Mouse (Mus musculus) midbrain, embryonic 16.5 days (tissue): ENCODE results near the gene 1700017B05Rik. TPM values are rescaled to one million over a fixed set of nuclear protein-coding genes. Genes with fewer than 3 reads are reported as not detected.

Experiments used
- ATAC-seq: fragments of 200-750 bp; cut with Nextera tagmentation; 2 replicates; pipeline ENCODE4 v1.8.0; 2017; ENCODE audit warnings: moderate TSS enrichment
- H3K27ac ChIP-seq: fragments of 300-500 bp; sonication (generic); 2 replicates; pipeline ENCODE4 v1.5.1; 2014; ENCODE audit warnings: mild to moderate bottlenecking, low read length, mixed read lengths
- H3K27me3 ChIP-seq: fragments of 300-500 bp; sonication (generic); 2 replicates; pipeline ENCODE4 v1.6.1; 2014; ENCODE audit warnings: low read depth, low read length, mixed read lengths; ENCODE audit not compliant: control insufficient read depth, insufficient read depth
- H3K36me3 ChIP-seq: fragments of 300-500 bp; sonication (generic); 2 replicates; pipeline ENCODE4 v1.6.1; 2014; ENCODE audit warnings: mild to moderate bottlenecking, low read length, moderate library complexity, mixed read lengths; ENCODE audit not compliant: control insufficient read depth, insufficient read depth
- H3K4me1 ChIP-seq: fragments of 300-500 bp; sonication (generic); 2 replicates; pipeline ENCODE4 v1.6.1; 2014; ENCODE audit warnings: mild to moderate bottlenecking, low read length, mixed read lengths; ENCODE audit not compliant: control insufficient read depth, insufficient read depth
- H3K4me2 ChIP-seq: fragments of 300-500 bp; sonication (generic); 2 replicates; pipeline ENCODE4 v1.6.1; 2014; ENCODE audit warnings: mild to moderate bottlenecking, low read length, mixed read lengths
- H3K4me3 ChIP-seq: fragments of 300-500 bp; sonication (generic); 2 replicates; pipeline ENCODE4 v1.5.1; 2014; ENCODE audit warnings: low read depth, mild to moderate bottlenecking, low read length, moderate library complexity, mixed read lengths
- H3K9ac ChIP-seq: fragments of 300-500 bp; sonication (generic); 2 replicates; pipeline ENCODE4 v1.6.1; 2014; ENCODE audit warnings: low read depth, low read length, mixed read lengths
- H3K9me3 ChIP-seq: fragments of 300-500 bp; sonication (generic); replicated peaks from 2 replicates; pipeline ENCODE4 v1.6.1; 2014; ENCODE audit warnings: mild to moderate bottlenecking, low read length, mixed read lengths; ENCODE audit not compliant: control insufficient read depth, poor library complexity, severe bottlenecking
- WGBS: fragments of 180-500 bp; shearing (Covaris S2); extraction: QIAGEN DNeasy Blood & Tissue Kit; methylation state at CpG from one replicate; pipeline ENCODE4 v1.1.7; 2014; 5-methylcytosine and 5-hydroxymethylcytosine counted together
- polyA plus RNA-seq: library from polyadenylated mRNA; unstranded; fragments of >200 nt; fragmentation: Nextera tagmentation; extraction: Ambion mirVana; gene quantifications from 2 replicates; pipeline ENCODE4 v1.2.1, GENCODE M21; 2015

The 1700017B05Rik gene
- polyA plus RNA-seq, 1 experiment from 2014 or later = 4.2 TPM

- Histone ChIP-seq H3K9me3 (no peaks in the 10 kb centered on the region), H3K4me2 (no peak overlapping the region), H3K9ac (no peak overlapping the region), H3K36me3 (no peaks in the 10 kb centered on the region), H3K27ac (no peak overlapping the region), H3K27me3 (no peaks in the 10 kb centered on the region), H3K4me1 (peaks cover 4% of the 10 kb centered on the region; the same call in 1 of the 2 replicates), H3K4me3 (no peak overlapping the region)
- no peak for ATAC-seq
- WGBS = 94% methylated on average over 20 of the region's 20 CpGs
Measured at GRCm38 (mm10) chr9:57256309-57256708, 6.1 kb downstream of the 1700017B05Rik start.

DNA sequence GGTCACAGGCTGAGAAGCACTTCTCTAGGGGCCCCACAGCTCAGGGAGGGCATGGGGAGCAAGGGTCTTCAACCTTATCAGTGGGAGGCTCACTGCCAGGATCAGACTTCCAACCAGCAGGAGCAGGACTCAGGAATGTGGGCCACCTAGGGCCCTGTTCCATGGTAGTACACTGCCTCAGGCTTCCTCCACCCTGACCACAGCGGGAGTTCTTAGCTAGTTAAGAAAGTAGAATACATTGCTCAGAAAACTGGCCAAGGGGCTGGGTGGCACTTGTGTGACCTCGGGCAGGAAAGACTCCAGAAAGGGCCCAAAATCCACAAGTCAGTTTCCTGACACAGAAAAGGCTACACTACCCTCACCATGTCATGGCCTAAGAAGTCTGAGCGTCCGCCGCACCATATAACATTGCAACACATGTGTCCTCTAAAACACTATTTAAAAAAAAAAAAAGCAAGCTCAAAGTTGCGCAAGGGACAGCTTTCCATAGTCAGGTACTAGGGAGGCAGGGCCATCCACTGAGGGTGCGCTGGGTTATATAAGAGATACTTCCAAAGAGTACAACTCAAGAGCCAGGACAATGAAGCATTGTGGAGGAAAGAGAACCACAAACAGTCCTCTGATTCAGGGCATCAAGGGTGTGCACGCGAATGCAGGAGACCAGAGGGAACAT is 7.5 kb downstream of the 1700017B05Rik start:
- H3K4me2 ChIP-seq = no peak overlapping the region
- no peaks in the 10 kb centered on the region for H3K4me1 ChIP-seq
- no peaks in the 10 kb centered on the region for H3K27me3 ChIP-seq
- 90% methylated on average over 9 of the region's 9 CpGs for WGBS
- H3K4me3 ChIP-seq = no peak overlapping the region
- no peaks in the 10 kb centered on the region for H3K9me3 ChIP-seq
- ATAC-seq = no peak
- no peaks in the 10 kb centered on the region for H3K36me3 ChIP-seq
- no peak overlapping the region for H3K27ac ChIP-seq
- H3K9ac ChIP-seq = no peak overlapping the region

DNA sequence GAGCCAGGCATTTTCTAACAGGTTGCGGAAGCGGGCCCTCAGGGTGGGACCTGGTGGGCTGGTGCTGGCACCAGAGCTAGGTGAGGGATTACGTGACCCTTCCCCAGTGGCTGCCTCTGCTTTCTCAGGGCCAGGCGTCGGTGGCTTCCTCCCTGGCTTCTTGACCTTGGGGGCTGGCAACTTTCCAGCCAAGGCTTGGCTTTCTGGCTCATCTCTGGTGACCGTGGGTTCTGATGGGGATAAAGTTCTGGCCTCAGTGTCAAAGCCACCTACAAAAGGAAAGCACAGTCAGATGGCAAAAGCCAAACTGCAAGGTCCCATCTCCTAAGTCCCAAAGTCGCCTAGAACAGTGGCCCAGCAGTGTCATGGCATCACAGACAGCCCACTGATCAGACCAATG is 8.4 kb downstream of the 1700017B05Rik start:
- H3K27me3 ChIP-seq = no peaks in the 10 kb centered on the region
- no peaks in the 10 kb centered on the region for H3K9me3 ChIP-seq
- H3K27ac ChIP-seq = no peak overlapping the region
- no peak overlapping the region for H3K4me2 ChIP-seq
- H3K9ac ChIP-seq = no peak overlapping the region
- WGBS = 91% methylated on average over 7 of the region's 7 CpGs
- no peak for ATAC-seq
- H3K4me3 ChIP-seq = no peak overlapping the region
- no peaks in the 10 kb centered on the region for H3K36me3 ChIP-seq
- no peaks in the 10 kb centered on the region for H3K4me1 ChIP-seq

GRCm38 (mm10) chr9:57251139-57251538 is 11.3 kb downstream of the 1700017B05Rik start:
- Histone ChIP-seq H3K27ac (no peak overlapping the region), H3K4me1 (no peaks in the 10 kb centered on the region), H3K4me2 (no peak overlapping the region), H3K4me3 (no peak overlapping the region), H3K9ac (no peak overlapping the region), H3K27me3 (no peaks in the 10 kb centered on the region), H3K36me3 (no peaks in the 10 kb centered on the region), H3K9me3 (no peaks in the 10 kb centered on the region)
- no peak for ATAC-seq
- 92% methylated on average over 2 of the region's 2 CpGs for WGBS

DNA sequence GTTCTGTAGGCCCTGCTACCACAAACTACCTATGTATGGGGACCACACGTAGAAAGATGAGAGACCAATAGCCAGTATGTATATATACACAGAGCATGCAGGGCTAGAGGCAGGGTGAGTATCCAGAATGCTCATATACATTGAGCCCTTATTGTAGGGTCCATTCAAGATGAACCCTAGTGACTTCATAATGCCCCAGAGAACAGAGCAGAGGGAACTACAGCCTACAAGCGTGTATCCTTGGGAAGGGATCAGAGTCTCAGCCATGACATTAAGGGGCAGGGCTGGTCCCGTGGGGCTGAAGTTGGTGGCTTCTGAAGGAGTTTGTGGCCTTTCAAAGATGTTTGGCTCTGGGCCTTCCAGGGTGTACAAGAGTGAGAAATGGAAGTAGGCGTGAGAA is 12.4 kb downstream of the 1700017B05Rik start:
- H3K9me3 ChIP-seq = no peaks in the 10 kb centered on the region
- no peaks in the 10 kb centered on the region for H3K36me3 ChIP-seq
- H3K27ac ChIP-seq = no peak overlapping the region
- H3K9ac ChIP-seq = no peak overlapping the region
- H3K4me2 ChIP-seq = no peak overlapping the region
- ATAC-seq = no peak
- H3K27me3 ChIP-seq = no peaks in the 10 kb centered on the region
- 88% methylated on average over 4 of the region's 4 CpGs for WGBS
- no peak overlapping the region for H3K4me3 ChIP-seq
- H3K4me1 ChIP-seq = no peaks in the 10 kb centered on the region

GRCm38 (mm10) chr9:57248030-57248942 is 14.1 kb downstream of the 1700017B05Rik start:
- Histone ChIP-seq H3K27ac (no peak overlapping the region), H3K4me3 (no peak overlapping the region), H3K9me3 (no peaks in the 10 kb centered on the region), H3K4me1 (no peaks in the 10 kb centered on the region), H3K27me3 (no peaks in the 10 kb centered on the region), H3K4me2 (no peak overlapping the region), H3K9ac (no peak overlapping the region), H3K36me3 (no peaks in the 10 kb centered on the region)
- no peak for ATAC-seq
- 73% methylated on average over 7 of the region's 7 CpGs for WGBS

DNA sequence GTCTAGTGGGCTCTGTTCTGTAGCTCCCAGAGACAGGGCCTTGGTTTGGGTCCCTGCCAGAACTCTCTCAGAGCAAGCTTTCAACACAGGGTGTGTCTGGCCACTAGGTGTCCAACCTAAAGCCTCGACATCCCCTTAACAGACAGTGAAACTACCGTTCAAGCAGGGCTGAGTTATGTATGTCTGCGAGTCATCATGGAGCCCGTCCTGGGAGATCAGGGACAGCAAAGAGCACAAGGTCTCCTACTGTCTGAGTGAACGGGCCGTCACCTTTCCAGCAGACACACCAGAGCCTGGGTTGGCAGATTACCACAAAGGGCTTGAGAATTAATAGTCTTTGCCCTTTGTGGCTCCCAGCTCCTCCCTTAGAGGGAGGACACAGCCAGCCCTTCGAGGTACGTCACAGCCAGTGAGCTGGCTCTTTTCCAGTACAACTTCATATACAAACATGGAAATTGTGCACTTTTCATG is 15.2 kb downstream of the 1700017B05Rik start:
- ATAC-seq = no peak
- Histone ChIP-seq H3K9ac (no peak overlapping the region), H3K4me2 (no peak overlapping the region), H3K4me3 (no peak overlapping the region), H3K27ac (no peak overlapping the region), H3K36me3 (no peaks in the 10 kb centered on the region), H3K27me3 (no peaks in the 10 kb centered on the region), H3K9me3 (no peaks in the 10 kb centered on the region), H3K4me1 (no peaks in the 10 kb centered on the region)
- 68% methylated on average over 8 of the region's 8 CpGs for WGBS

DNA sequence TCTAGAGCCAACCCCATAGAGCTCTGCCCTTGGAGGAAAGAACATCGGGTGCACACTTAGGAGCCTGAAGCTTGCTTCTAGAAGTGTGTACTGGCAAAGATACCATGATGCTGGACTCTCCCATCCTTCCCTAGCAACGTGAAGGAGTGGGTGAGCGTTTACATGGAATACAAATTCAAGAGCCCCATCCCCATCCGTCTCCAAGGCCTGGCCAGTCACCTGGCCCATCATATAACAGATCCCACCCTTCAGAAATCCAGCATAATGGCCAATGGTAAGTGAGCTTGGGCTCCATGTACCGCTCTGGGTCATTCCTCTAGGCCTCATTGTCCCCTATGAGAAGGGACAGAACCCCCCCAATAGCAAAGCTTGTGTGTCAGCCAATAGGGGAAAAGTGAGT is 15.9 kb downstream of the 1700017B05Rik start:
- H3K4me3 ChIP-seq = no peak overlapping the region
- H3K9me3 ChIP-seq = no peaks in the 10 kb centered on the region
- H3K36me3 ChIP-seq = no peaks in the 10 kb centered on the region
- no peaks in the 10 kb centered on the region for H3K27me3 ChIP-seq
- no peak overlapping the region for H3K9ac ChIP-seq
- ATAC-seq = no peak
- H3K27ac ChIP-seq = no peak overlapping the region
- H3K4me1 ChIP-seq = no peaks in the 10 kb centered on the region
- H3K4me2 ChIP-seq = no peak overlapping the region
- 92% methylated on average over 5 of the region's 5 CpGs for WGBS

DNA sequence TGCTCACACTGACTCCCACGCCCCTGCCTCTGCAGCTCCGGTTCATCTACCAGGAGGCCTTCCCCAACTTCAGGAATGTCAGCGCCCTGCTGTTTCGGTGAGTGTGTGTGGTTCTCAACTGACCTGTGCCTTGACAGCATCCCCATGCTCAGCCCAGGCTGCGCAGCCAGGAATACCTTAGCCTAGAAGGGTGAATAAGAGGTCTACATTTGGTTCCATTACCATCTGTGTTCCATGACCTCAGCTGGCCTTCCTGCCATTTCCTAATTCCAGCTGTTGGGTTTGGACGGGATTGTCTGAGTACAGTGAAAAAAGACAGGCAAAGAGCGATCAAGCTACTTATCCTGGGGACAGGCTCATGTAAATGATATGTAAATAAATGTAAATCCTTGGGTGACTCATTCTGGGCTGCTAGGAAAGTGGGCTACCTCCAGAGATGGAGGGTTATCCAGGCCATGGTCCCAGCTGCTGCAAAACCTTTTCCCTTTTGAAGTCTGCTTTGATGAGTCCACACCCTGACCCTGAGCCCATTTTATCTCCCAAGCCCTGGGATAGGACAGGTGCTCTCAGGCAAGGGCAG is 18.2 kb downstream of the 1700017B05Rik start:
- H3K36me3 ChIP-seq = no peaks in the 10 kb centered on the region
- no peaks in the 10 kb centered on the region for H3K27me3 ChIP-seq
- no peaks in the 10 kb centered on the region for H3K4me1 ChIP-seq
- 28% methylated on average over 7 of the region's 7 CpGs for WGBS
- no peaks in the 10 kb centered on the region for H3K9me3 ChIP-seq
- H3K9ac ChIP-seq = no peak overlapping the region
- H3K4me3 ChIP-seq = no peak overlapping the region
- no peak overlapping the region for H3K27ac ChIP-seq
- H3K4me2 ChIP-seq = no peak overlapping the region
- no peak for ATAC-seq
